Mouse (Mus musculus): ENCODE data around the gene Cby1. TPM values are rescaled to one million over a fixed set of nuclear protein-coding genes. Genes with fewer than 3 reads are reported as not detected.
"Not testable (repeated sequence)": the region's sequence is repeated elsewhere in the genome, so short reads cannot be mapped to it uniquely, and the experiment has no call there.

Gene Cby1
- total RNA-seq, 2 experiments from 2014 or later: 22.9 to 25.9 TPM

- intact Hi-C loops (cut with DNase I): no loop called here
- no peak for DNase-seq (ENCODE audit: low spot score)
These were observed 11.9 kb downstream of the Cby1 start for GRCm38 (mm10) chr15:79670972-79671299.

- not testable (repeated sequence) for DNase-seq (ENCODE audit: low spot score)
- intact Hi-C loops (cut with DNase I): loop anchor here (2.0 kb wide), 1 partner anchor 15 kb away; the partner anchor contains the start of gene Josd1
These were observed 12.9 kb downstream of the Cby1 start for GRCm38 (mm10) chr15:79671828-79672348.

- no peak for DNase-seq (ENCODE audit: low spot score)
- intact Hi-C loops (cut with DNase I): no loop called here
These were observed 18.9 kb downstream of the Cby1 start for GRCm38 (mm10) chr15:79677936-79678335.

- intact Hi-C loops (cut with DNase I): no loop called here
These were observed 23.0 kb downstream of the Cby1 start for GRCm38 (mm10) chr15:79681973-79682372.

GRCm38 (mm10) chr15:79683146-79683545 is 24.1 kb downstream of the Cby1 start:
- intact Hi-C loops (cut with DNase I): no loop called here
- DNase-seq (ENCODE audit: low spot score): no peak

More at GRCm38 (mm10) chr15:79681973-79682372, 23.0 kb downstream of the Cby1 start:
- DNase-seq (ENCODE audit: low spot score): no peak

GRCm38 (mm10) chr15:79683707-79684465 is 24.9 kb downstream of the Cby1 start:
- intact Hi-C loops (cut with DNase I): no loop called here
- DNase-seq (ENCODE audit: low spot score): no peak

DNA sequence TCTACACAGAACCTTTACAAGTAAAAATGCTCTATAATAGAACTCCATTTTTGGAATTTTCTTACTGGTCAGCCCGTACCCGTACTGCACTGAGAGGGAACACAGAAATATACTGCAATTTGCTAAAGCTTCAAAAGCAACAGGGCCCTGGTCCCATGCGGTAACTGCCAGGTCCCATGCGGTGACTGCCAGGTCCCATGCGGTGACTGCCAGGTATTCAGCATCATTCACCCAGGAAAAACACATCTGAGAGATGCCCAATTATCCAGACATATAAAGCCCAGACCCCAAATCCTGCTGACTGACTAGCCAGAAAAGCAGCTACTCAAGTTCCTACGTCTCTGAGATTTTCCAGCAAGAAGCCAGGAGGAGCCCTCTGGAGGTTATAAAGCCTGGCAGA is 25.6 kb downstream of the Cby1 start:
- DNase-seq (ENCODE audit: low spot score): no peak

DNA sequence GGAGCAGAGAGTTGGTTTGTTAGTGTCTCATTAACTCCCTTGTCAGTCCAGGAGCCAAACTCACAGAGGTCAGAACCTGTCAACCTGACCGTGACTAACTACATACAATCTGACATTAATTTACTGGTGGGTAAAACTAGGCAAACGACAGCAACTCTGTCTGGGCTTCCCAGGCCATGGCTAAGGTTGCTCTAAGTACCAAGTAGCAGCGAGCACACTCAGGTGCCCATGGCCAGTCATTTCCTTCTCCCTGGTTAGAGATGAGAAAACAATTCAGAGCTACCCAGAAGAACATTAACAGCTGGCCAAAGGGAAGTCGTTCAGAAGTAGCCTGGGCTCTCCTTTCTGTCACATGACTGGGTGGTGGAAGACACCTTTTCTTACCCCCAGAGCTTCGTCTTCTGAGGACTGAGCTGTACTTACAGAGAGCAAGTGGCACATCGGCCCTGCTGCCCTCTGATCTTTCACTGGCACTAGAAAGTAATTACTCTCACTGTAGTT is 26.2 kb downstream of the Cby1 start:
- intact Hi-C loops (cut with DNase I): no loop called here
- DNase-seq (ENCODE audit: low spot score): no peak

More for the DNA sequence above, 25.6 kb downstream of the Cby1 start:
- intact Hi-C loops (cut with DNase I): no loop called here

GRCm38 (mm10) chr15:79686046-79686869 is 27.3 kb downstream of the Cby1 start:
- no peak for DNase-seq (ENCODE audit: low spot score)
- intact Hi-C loops (cut with DNase I): loop anchor here (2.0 kb wide), 1 partner anchor 13 kb away; no protein-coding TSS in a partner anchor

DNA sequence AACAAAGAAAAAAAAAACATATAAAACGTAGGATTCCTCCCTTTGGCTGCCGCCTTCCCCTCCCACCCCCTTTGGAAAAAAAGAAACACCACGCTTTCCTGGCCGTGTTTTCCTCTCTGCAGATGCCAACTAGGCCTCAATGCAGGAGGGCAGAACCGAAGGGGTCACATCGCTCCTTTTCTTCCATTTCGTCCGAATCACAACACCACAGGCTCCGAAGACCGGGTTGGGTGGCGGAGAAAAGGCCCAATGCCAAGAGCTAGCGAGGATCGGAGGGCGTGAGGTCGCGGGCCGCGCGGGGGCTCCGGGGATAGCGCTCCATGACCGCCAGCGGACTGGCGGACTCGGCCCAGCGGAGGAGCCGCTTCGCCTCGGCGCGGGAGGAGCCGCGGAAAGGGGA is 28.2 kb downstream of the Cby1 start:
- no peak for DNase-seq (ENCODE audit: low spot score)
- intact Hi-C loops (cut with DNase I): loop anchor here (2.0 kb wide), 1 partner anchor 14 kb away; no protein-coding TSS in a partner anchor

GRCm38 (mm10) chr15:79687646-79688267 is 28.8 kb downstream of the Cby1 start, which contains the start of gene Josd1:
Gene Josd1 (minus strand): TSS chr15:79687919.
- peak; percentile 92 for DNase-seq (ENCODE audit: low spot score)
- intact Hi-C loops (cut with DNase I): loop anchor here (2.0 kb wide), 1 partner anchor 15 kb away; no protein-coding TSS in a partner anchor

DNA sequence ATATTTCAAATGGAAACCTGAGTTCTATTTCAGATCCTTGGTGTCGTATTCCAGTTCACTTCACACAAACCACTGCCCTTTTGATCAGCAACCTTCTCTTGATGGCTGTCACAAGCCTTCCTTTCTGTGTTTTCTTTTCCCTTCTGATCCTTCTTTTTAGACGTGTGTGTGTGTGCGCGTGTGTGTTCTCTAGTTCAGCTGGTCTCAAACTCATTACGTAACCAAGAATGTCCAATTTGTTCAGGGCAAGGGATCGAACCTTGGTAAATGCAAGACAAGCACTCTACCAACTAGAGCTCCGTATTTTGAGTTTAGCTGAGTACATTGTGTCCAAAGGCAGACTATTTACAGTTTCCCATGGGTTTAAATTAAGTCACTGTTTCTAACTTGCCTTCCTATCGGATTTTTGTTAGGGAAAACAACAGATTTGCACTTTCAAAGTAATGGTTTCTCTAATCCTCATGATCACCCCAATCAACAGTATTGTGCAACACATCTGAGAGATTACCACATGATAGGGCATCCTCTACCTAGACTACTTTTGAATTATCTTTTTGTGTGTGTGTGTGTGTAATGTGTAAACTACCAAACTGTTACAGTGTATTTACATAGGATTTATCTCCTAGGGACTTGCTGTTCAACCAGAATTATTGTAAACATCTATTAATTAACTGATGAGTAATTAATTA is 29.4 kb downstream of the Cby1 start:
- intact Hi-C loops (cut with DNase I): no loop called here

DNA sequence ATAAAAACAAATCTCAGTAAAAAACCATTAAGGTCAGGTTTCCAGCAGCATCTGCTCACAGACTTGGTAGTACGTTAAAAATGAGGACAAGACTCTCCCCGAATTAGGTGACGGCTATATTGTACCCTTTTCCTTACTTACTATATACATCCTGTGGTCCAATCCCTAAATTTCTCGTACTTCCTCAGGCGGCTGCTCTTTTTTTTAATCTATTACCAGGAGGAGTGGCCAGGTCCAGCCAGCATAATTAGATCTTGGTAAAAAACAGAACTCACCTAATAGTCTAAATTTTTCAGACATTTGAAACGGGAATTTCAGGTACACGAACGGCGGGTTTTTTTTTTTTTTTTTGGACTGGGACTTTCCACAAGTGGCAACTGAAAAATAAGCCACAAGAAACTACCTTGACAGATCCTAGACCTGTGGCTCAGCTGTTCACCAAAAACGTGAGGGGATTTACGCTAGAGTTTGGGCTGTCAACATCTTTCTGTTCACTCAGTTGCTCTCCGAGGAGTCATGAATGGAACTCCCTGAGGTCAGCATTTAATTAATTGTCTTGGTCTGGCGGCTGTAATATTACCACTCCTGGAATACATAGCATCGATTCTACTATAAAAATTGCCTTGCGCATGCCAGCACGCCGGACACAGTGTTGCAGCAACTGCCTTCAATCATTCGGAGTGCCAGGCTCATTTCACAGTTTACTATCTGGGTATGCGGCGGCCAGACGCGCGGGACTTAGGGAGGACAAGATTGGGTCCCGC is 30.8 kb downstream of the Cby1 start:
- DNase-seq (ENCODE audit: low spot score): no peak
- intact Hi-C loops (cut with DNase I): loop anchor here (5.0 kb wide), 1 partner anchor 52 kb away; the partner anchor contains the start of gene Sun2

More for the DNA sequence above, 29.4 kb downstream of the Cby1 start:
- DNase-seq (ENCODE audit: low spot score): no peak

DNA sequence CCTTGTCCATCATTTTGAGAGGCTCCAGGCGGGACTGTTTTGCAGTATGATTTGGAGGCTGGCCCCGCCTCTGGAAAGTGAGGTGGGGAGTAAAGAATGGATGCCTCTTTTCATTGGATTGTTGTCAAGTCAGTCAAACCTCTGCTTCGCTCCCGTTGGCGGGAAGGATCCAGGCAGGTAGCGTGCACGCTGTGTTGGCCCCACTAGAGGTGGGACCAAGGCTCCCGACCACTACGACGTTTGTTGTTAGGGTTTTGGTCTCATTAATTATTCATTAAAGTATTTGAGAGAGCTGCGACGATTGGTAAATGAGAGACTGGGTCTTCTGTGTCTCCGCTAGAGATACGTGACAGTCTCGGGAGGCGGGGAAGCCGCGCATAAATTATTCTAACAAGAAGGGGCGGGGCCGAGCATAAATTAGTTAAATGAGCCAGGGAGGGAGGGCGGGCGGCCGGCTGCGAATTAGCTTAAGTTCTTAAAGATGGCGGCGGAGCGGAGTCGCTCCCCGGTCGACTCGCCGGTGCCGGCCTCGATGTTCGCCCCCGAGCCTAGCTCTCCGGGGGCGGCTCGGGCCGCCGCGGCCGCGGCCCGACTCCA is 31.5 kb downstream of the Cby1 start, which contains the start of gene Gtpbp1:
Gene Gtpbp1 (plus strand): TSS at position 420 of the 597 bp plus-strand sequence.
- DNase-seq (ENCODE audit: low spot score): peak; percentile 98
- intact Hi-C loops (cut with DNase I): loop anchor here (5.0 kb wide), 1 partner anchor 52 kb away; the partner anchor contains the start of gene Sun2

- DNase-seq (ENCODE audit: low spot score): peak; percentile 15
- intact Hi-C loops (cut with DNase I): loop anchor here (5.0 kb wide), 1 partner anchor 51 kb away; the partner anchor contains the start of gene Sun2
These were observed 32.1 kb downstream of the Cby1 start for GRCm38 (mm10) chr15:79691023-79691508.

GRCm38 (mm10) chr15:79692334-79692733 is 33.3 kb downstream of the Cby1 start:
- intact Hi-C loops (cut with DNase I): loop anchor here (5.0 kb wide), 1 partner anchor 50 kb away; the partner anchor contains the start of gene Sun2

DNA sequence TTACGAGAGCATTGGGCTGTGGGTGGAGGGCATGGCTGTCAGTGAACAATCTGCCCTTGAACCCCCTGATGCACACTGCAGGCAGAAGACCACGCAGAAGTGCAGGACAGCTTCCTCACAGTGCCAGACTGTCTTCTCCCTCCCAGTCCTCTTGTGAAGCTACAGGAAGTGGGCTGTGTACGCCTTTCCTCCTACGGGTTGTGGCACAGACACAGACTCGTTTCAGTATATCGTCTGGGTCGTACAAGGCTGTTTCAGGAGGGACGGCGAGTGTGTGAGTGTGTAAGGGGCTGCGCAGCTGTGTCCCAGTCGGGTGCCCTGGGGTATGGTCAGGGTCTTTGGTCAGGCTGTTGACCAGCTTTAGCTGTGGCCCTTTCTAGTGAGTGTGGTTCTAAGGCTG is 34.7 kb downstream of the Cby1 start:
- no peak for DNase-seq (ENCODE audit: low spot score)
- intact Hi-C loops (cut with DNase I): loop anchor here (5.0 kb wide), 1 partner anchor 49 kb away; the partner anchor contains the start of gene Sun2

More at GRCm38 (mm10) chr15:79692334-79692733, 33.3 kb downstream of the Cby1 start:
- DNase-seq (ENCODE audit: low spot score): no peak

Measured in heart, postnatal 25 days (tissue).